Mouse (Mus musculus) spleen, adult 2 months (tissue): ENCODE results near the gene Ccdc183. TPM values are rescaled to one million over a fixed set of nuclear protein-coding genes. Genes with fewer than 3 reads are reported as not detected.

Experiments used
- DNase-seq, 2 experiments: peaks; one replicate each; pipeline versions ENCODE4 v3.0.0 to v3.0.0-alpha.2; 2012 to 2021; ENCODE audit warnings: low spot score in 2 of 2, low read depth in 1 of 2
- H3K27ac ChIP-seq: fragments of 200-500 bp; 2 replicates; pipeline ENCODE4 v1.5.1; 2012; ENCODE audit warnings: low read length, inconsistent platforms; ENCODE audit not compliant: insufficient read depth
- H3K27me3 ChIP-seq: fragments of 200-500 bp; 2 replicates; pipeline ENCODE4 v1.6.1; 2012; ENCODE audit warnings: mild to moderate bottlenecking, moderate library complexity, low read length, inconsistent platforms; ENCODE audit not compliant: control insufficient read depth, insufficient read depth
- H3K36me3 ChIP-seq: fragments of 200-500 bp; 2 replicates; pipeline ENCODE4 v1.6.1; 2012; ENCODE audit warnings: mild to moderate bottlenecking, low read length, inconsistent platforms; ENCODE audit not compliant: control insufficient read depth, insufficient read depth
- H3K4me1 ChIP-seq: fragments of 200-500 bp; 2 replicates; pipeline ENCODE4 v1.6.1; 2011; ENCODE audit warnings: inconsistent platforms; ENCODE audit not compliant: control insufficient read depth, insufficient read depth, insufficient read length
- H3K4me3 ChIP-seq: fragments of 200-500 bp; 2 replicates; pipeline ENCODE4 v1.5.1; 2011; ENCODE audit warnings: mild to moderate bottlenecking, inconsistent platforms; ENCODE audit not compliant: insufficient read depth, insufficient read length; ENCODE audit errors: extremely low read depth
- CTCF ChIP-seq: fragments of 200-500 bp; IDR thresholded peaks from 2 replicates; pipeline ENCODE4 v1.5.1; 2011; ENCODE audit warnings: mild to moderate bottlenecking, inconsistent platforms; ENCODE audit not compliant: insufficient read depth, insufficient read length, insufficient replicate concordance; ENCODE audit errors: extremely low read depth
- POLR2A ChIP-seq: fragments of 200-500 bp; IDR thresholded peaks from 2 replicates; pipeline ENCODE4 v1.6.1; 2011; ENCODE audit warnings: low read depth, low read length, inconsistent platforms
- WGBS: fragments of 180-500 bp; shearing (Covaris S2); methylation state at CpG from one replicate; pipeline ENCODE4 v1.1.7; 2018; 5-methylcytosine and 5-hydroxymethylcytosine counted together
- polyA plus RNA-seq: library from polyadenylated mRNA; depleted of rRNA; stranded (reverse); fragments of >200 nt; gene quantifications from 2 replicates; pipeline ENCODE4 v1.2.3, GENCODE M21; 2012; rRNA removed

Ccdc183 gene
- polyA plus RNA-seq, 1 experiment = not detected

DNA sequence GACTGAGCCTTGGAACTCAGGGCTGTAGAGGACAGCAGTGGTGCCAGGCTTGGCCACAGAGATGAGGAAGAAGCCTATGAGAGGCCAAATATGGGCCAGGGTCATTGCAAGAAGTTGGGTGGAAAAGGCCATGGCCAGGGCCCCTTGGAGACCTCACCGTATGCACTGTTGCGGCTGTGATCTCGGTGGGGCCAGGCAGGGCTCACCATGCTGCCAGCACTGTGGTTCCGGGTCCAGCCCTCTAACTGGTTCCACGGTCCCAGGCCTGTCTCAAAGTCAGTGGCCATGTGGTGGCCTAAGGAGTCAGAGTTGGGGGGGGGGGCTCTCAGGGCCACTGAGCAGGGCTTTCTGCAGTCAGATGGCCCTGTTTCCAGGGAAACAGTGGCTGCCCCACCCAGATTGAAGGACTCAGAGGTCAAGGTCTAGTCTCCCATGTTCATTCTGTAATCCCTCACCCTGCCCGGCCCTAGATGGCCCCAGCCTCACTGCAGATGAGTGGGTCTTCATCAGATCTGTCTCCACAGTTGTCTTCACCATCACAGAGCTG, 48.9 kb downstream of the Ccdc183 start:
- Histone ChIP-seq H3K4me1 (no peaks in the 10 kb centered on the region), H3K4me3 (no peak overlapping the region), H3K36me3 (peaks cover 6% of the 10 kb centered on the region; the same call in 1 of the 2 replicates), H3K27me3 (no peaks in the 10 kb centered on the region), H3K27ac (no peak overlapping the region)
- 97% methylated on average over 6 of the region's 6 CpGs for WGBS
- TF ChIP-seq CTCF (no peak), POLR2A (no peak)
- no peak for DNase-seq

DNA sequence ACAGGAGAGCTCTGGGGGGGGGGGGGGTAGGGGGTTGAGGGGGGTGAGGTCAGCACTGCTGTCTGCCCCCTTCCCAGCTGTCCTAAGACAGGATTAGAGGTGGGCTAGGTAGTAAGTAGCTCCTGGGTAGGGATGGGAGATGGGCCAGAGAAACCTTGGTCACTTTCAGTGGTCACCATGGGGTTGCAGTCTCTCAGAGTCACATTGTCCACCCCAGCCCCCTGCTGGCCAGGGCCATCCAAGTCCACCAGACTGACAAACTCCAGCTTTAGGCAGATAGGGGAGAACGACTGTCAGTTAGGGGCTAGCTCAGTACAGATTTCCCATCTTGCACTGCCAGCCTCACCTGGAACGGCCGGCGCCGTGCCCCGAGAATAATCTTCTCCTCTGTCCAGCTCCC, 50.9 kb downstream of the Ccdc183 start:
- peaks cover 22% of the 10 kb centered on the region for H3K36me3 ChIP-seq
- TF ChIP-seq CTCF (no peak), POLR2A (no peak)
- WGBS = 94% methylated on average over 6 of the region's 6 CpGs
- no peaks in the 10 kb centered on the region for H3K27me3 ChIP-seq
- H3K27ac ChIP-seq = no peak overlapping the region
- no peaks in the 10 kb centered on the region for H3K4me1 ChIP-seq
- no peak overlapping the region for H3K4me3 ChIP-seq
- no peak for DNase-seq

DNA sequence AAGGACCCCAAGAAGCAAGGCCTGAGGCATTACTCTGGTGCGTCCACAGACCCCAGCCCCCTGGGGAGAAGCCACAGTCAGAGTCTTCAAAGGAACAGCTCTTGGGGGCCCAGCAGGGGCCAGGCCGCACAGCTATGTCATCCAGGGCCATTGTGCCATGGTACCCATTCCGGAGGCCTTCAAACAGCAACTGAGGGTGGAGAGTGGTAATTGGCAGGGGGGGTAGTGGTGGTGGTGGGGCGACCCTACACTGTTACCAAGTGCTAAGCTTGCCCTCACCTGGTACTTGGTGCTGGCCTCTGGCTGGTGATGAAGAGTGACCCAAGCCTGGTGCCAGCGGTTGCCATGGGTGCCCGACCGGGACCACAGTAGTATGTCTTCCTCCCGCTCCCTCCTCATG, 51.7 kb downstream of the Ccdc183 start:
- peaks cover 26% of the 10 kb centered on the region for H3K36me3 ChIP-seq
- WGBS = 93% methylated on average over 8 of the region's 8 CpGs
- TF ChIP-seq CTCF = no peak
- TF ChIP-seq POLR2A = no peak
- DNase-seq = no peak
- H3K4me1 ChIP-seq = no peaks in the 10 kb centered on the region
- H3K4me3 ChIP-seq = no peak overlapping the region
- no peaks in the 10 kb centered on the region for H3K27me3 ChIP-seq
- no peak overlapping the region for H3K27ac ChIP-seq

DNA sequence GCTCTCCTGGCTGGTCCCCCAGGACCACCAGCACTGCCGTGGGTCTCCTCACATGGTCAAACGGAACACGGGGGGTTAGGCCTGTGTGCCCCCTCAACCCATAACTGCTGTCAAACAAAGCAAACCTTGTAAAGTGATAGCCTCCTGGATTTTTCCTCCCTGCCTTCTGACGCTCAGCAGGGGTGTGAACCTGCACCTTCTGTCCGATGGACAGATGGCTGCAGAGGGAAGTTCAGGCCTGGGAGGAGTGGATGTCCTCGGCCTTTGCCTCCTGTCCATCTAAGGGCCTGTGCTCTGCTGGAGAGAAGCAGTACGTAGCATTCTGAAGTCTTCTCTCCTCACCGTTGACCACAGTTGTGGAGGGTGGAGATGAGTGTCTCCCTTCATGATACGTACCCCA, 55.5 kb downstream of the Ccdc183 start:
- no peak for TF ChIP-seq POLR2A
- TF ChIP-seq CTCF = no peak
- 94% methylated on average over 9 of the region's 9 CpGs for WGBS
- no peak for DNase-seq
- peaks cover 32% of the 10 kb centered on the region for H3K36me3 ChIP-seq
- no peaks in the 10 kb centered on the region for H3K27me3 ChIP-seq
- H3K4me1 ChIP-seq = peaks cover 8% of the 10 kb centered on the region; the same call in 1 of the 2 replicates
- H3K27ac ChIP-seq = no peak overlapping the region
- no peak overlapping the region for H3K4me3 ChIP-seq

DNA sequence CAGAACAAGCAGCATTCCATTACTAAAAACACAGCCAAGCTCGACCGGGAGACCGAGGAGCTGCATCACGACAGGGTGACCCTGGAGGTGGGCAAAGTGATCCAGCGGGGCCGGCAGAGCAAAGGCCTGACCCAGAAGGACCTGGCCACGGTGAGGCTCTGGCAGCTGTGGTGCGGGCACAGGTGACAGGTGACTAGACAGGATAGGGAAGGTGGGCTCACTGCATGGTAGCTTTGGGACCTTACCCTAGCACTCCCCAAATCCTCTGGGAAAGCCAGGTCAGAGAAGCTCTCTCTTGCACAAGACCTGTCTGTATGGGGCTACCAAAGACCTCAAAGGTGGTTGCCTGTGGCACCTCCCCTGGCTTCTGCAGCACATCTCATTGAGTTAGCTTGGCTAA, 56.9 kb downstream of the Ccdc183 start:
- Histone ChIP-seq H3K36me3 (peaks cover 32% of the 10 kb centered on the region), H3K27me3 (no peaks in the 10 kb centered on the region), H3K27ac (no peak overlapping the region), H3K4me3 (no peak overlapping the region), H3K4me1 (peaks cover 8% of the 10 kb centered on the region; the same call in 1 of the 2 replicates)
- TF ChIP-seq POLR2A (no peak), CTCF (no peak)
- 94% methylated on average over 8 of the region's 8 CpGs for WGBS
- DNase-seq = no peak

DNA sequence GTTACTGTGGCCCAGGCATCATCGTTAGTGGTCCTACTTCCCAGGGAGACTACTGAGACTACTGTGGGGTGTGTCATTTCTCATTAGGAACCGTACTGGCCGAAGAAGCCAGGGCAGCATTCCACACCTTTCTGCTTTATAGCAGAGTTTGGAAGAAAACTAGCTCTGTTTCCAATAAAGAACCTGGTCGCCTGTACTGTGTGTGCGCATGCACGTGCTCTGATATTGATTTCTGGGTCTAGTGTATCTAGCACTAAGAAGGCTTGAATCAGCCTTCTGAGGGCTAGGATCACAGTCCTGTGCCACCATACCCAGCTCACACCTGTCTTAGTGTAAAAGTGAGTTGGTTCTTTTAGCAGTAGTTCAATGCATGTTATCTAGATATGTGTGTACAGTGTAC, 58.7 kb downstream of the Ccdc183 start:
- no peak for DNase-seq
- Histone ChIP-seq H3K4me1 (peaks cover 8% of the 10 kb centered on the region; the same call in 1 of the 2 replicates), H3K36me3 (peaks cover 28% of the 10 kb centered on the region), H3K27ac (no peak overlapping the region), H3K27me3 (no peaks in the 10 kb centered on the region), H3K4me3 (no peak overlapping the region)
- TF ChIP-seq POLR2A = no peak
- TF ChIP-seq CTCF = no peak
- WGBS = 80% methylated on average over 6 of the region's 6 CpGs

Other genes with a start within 250 kb of the Ccdc183 start
- gene Sapcd2, start 245.4 kb downstream of the Ccdc183 start, polyA plus RNA-seq = 6.7 and 9.4 TPM in 2 replicates
- gene Entpd2, start 221.8 kb downstream of the Ccdc183 start, polyA plus RNA-seq = 5.0 and 5.9 TPM in 2 replicates
- gene Npdc1, start 218.3 kb downstream of the Ccdc183 start, polyA plus RNA-seq = 31.0 and 36.5 TPM in 2 replicates
- 2.4 and 3.7 TPM in 2 replicates for gene Fut7, start 194.4 kb downstream of the Ccdc183 start, polyA plus RNA-seq
- gene Abca2, start 189.0 kb downstream of the Ccdc183 start, polyA plus RNA-seq = 61.1 and 67.6 TPM in 2 replicates
- 2.5 and 3.1 TPM in 2 replicates for gene Clic3, start 160.8 kb downstream of the Ccdc183 start, polyA plus RNA-seq
- 68.7 and 86.4 TPM in 2 replicates for gene Paxx, start 156.6 kb downstream of the Ccdc183 start, polyA plus RNA-seq
- gene Ptgds, start 147.6 kb downstream of the Ccdc183 start, polyA plus RNA-seq = 0.27 and 7.8 TPM in 2 replicates
- gene Lcn12, start 123.8 kb downstream of the Ccdc183 start, polyA plus RNA-seq = not detected in 2 replicates
- 34.7 and 42.0 TPM in 2 replicates for gene Fbxw5, start 116.9 kb downstream of the Ccdc183 start, polyA plus RNA-seq
- gene C8g, start 116.0 kb downstream of the Ccdc183 start, polyA plus RNA-seq = 1.9 TPM in 2 replicates
- gene Traf2, start 70.7 kb downstream of the Ccdc183 start, polyA plus RNA-seq = 21.6 and 22.6 TPM in 2 replicates
- 56.2 and 74.7 TPM in 2 replicates for gene Edf1, start 59.8 kb downstream of the Ccdc183 start, polyA plus RNA-seq
- 2.2 and 4.0 TPM in 2 replicates for gene Mamdc4, start 42.8 kb downstream of the Ccdc183 start, polyA plus RNA-seq
- 22.5 and 28.5 TPM in 2 replicates for gene Phpt1, start 42.5 kb downstream of the Ccdc183 start, polyA plus RNA-seq
- 6.3 and 7.6 TPM in 2 replicates for gene Ajm1, start 35.9 kb downstream of the Ccdc183 start, polyA plus RNA-seq
- 43.6 and 55.1 TPM in 2 replicates for gene Rabl6, start 9.2 kb downstream of the Ccdc183 start, polyA plus RNA-seq
- gene Tmem141, start 4.3 kb upstream of the Ccdc183 start, polyA plus RNA-seq = 16.4 and 16.8 TPM in 2 replicates
- 71.2 and 120 TPM in 2 replicates for gene Fcna, start 10.4 kb upstream of the Ccdc183 start, polyA plus RNA-seq
- gene Lcn8, start 35.4 kb upstream of the Ccdc183 start, polyA plus RNA-seq = not detected in 2 replicates
- gene Lcn5, start 40.3 kb upstream of the Ccdc183 start, polyA plus RNA-seq = not detected in 2 replicates
- not detected in 2 replicates for gene Lcn6, start 59.1 kb upstream of the Ccdc183 start, polyA plus RNA-seq
- gene Lcn10, start 65.0 kb upstream of the Ccdc183 start, polyA plus RNA-seq = not detected in 2 replicates
- gene Obp2a, start 82.4 kb upstream of the Ccdc183 start, polyA plus RNA-seq = not detected in 2 replicates
- 55.3 and 83.7 TPM in 2 replicates for gene Bmyc, start 89.1 kb upstream of the Ccdc183 start, polyA plus RNA-seq
- not detected in 2 replicates for gene Obp2b, start 119.3 kb upstream of the Ccdc183 start, polyA plus RNA-seq
- gene Lcn3, start 147.9 kb upstream of the Ccdc183 start, polyA plus RNA-seq = not detected in 2 replicates
- not detected in 2 replicates for gene Lcn11, start 159.3 kb upstream of the Ccdc183 start, polyA plus RNA-seq
- not detected in 2 replicates for gene Gm13539, start 164.6 kb upstream of the Ccdc183 start, polyA plus RNA-seq
- gene Glt6d1, start 198.2 kb upstream of the Ccdc183 start, polyA plus RNA-seq = not detected in 2 replicates
- gene Lcn9, start 205.5 kb upstream of the Ccdc183 start, polyA plus RNA-seq = not detected in 2 replicates
- gene Sohlh1, start 229.6 kb upstream of the Ccdc183 start, polyA plus RNA-seq = not detected in 2 replicates
- gene Kcnt1, start 246.1 kb upstream of the Ccdc183 start, polyA plus RNA-seq = 0.16 and 0.40 TPM in 2 replicates